Comparison of ENCODE assay signal across 10 mouse cellular contexts in genomic region chr15:98153625-98154024, GRCm38 (mm10). TPM values are rescaled to one million over a fixed set of nuclear protein-coding genes. Genes with fewer than 3 reads are reported as not detected.
DNase-seq lines count a peak whose midpoint lies in the region; ATAC-seq lines count a peak whose summit lies in the region.
"Had no signal": no experiment of that assay in that cellular context is flagged by ENCODE, and none has a peak within 500 bp of the region (broad histone marks: within the 10 kb centered on the region; RNA-seq: fewer than 3 reads in every experiment).

No protein-coding gene starts in this region.

- H3K36me3 ChIP-seq in midbrain, embryonic 11.5 days (ENCODE audit: control insufficient read depth, insufficient read depth, low read length): no peaks in the 10 kb centered on the region
- no peaks in the 10 kb centered on the region for H3K36me3 ChIP-seq in midbrain, embryonic 15.5 days (replicated peaks)
- H3K36me3 ChIP-seq: liver, embryonic 15.5 days had no signal

- no peaks in the 10 kb centered on the region for H3K4me1 ChIP-seq in midbrain, embryonic 11.5 days (ENCODE audit: control insufficient read depth, insufficient read depth, low read length)
- H3K4me1 ChIP-seq in midbrain, embryonic 15.5 days: no peaks in the 10 kb centered on the region
- H3K4me1 ChIP-seq: liver, embryonic 15.5 days had no signal

- 0 out of 2 replicates have a peak, but pooled peaks have one; percentile 16 for ATAC-seq in midbrain, embryonic 11.5 days (ENCODE audit: low FRiP score)
- no peak for ATAC-seq in midbrain, embryonic 15.5 days (replicated peaks)
- ATAC-seq in common myeloid progenitor, adult 5-6 weeks (replicated peaks; ENCODE audit: low read depth, poor library complexity, severe bottlenecking): peak; percentile 89

- no peaks in the 10 kb centered on the region for H3K27me3 ChIP-seq in midbrain, embryonic 11.5 days (ENCODE audit: control insufficient read depth, insufficient read depth, low read length)
- H3K27me3 ChIP-seq in midbrain, embryonic 15.5 days (replicated peaks): no peaks in the 10 kb centered on the region
- H3K27me3 ChIP-seq: liver, embryonic 15.5 days had no signal

- no peak overlapping the region for H3K4me3 ChIP-seq in midbrain, embryonic 11.5 days (ENCODE audit: low read depth, low read length)
- H3K4me3 ChIP-seq in midbrain, embryonic 15.5 days: no peak overlapping the region
- H3K4me3 ChIP-seq: liver, embryonic 15.5 days had no signal

- H3K27ac ChIP-seq in midbrain, embryonic 11.5 days (ENCODE audit: low read depth, low read length): no peak overlapping the region
- H3K27ac ChIP-seq in midbrain, embryonic 15.5 days: no peak overlapping the region
- H3K27ac ChIP-seq: liver, embryonic 15.5 days had no signal

- no peak overlapping the region for H3K9ac ChIP-seq in midbrain, embryonic 11.5 days (ENCODE audit: low read length)
- H3K9ac ChIP-seq in midbrain, embryonic 15.5 days: no peak overlapping the region
- H3K9ac ChIP-seq: liver, embryonic 15.5 days had no signal

- peak; percentile 37 to 45 for DNase-seq in cerebellum, postnatal 14 days
- no peak for DNase-seq in cerebellum, adult 11-12 months
- peak; percentile 91 for DNase-seq in midbrain, embryonic 11.5 days (ENCODE audit: low spot score, missing footprints)
- peak; percentile 51 for DNase-seq in lung, postnatal 10 days
- DNase-seq in frontal cortex, postnatal 14 days (ENCODE audit: low spot score in 2 of 2): no peak
- DNase-seq in urinary bladder, postnatal 25 days (ENCODE audit: low spot score): no peak

- no peaks in the 10 kb centered on the region for H3K9me3 ChIP-seq in midbrain, embryonic 11.5 days (ENCODE audit: control insufficient read depth, low read length)
- H3K9me3 ChIP-seq in midbrain, embryonic 15.5 days: no peaks in the 10 kb centered on the region
- H3K9me3 ChIP-seq: liver, embryonic 15.5 days had no signal

- no peak overlapping the region for H3K4me2 ChIP-seq in midbrain, embryonic 11.5 days
- H3K4me2 ChIP-seq in midbrain, embryonic 15.5 days: no peak overlapping the region
- H3K4me2 ChIP-seq: liver, embryonic 15.5 days had no signal

- WGBS in midbrain, embryonic 11.5 days: 34% methylated on average over 3 of the region's 3 CpGs
- WGBS in midbrain, embryonic 15.5 days: 31% methylated on average over 3 of the region's 3 CpGs

RNA-seq across cellular contexts. Expression of gene Asb8, which starts 11.8 kb away (rescaled TPM):
- polyA plus RNA-seq in midbrain, embryonic 11.5 days (2014; fragmentation: Nextera tagmentation; extraction: Ambion mirVana): 44.4 and 49.4 TPM in 2 replicates
- polyA plus RNA-seq in midbrain, embryonic 15.5 days (2015; fragmentation: Nextera tagmentation; extraction: Ambion mirVana): 60.5 and 63.3 TPM in 2 replicates
- 17.7 and 21.9 TPM in 2 replicates for total RNA-seq in common myeloid progenitor, adult 5-6 weeks (2017)

RNA-seq across cellular contexts. Expression of gene Ccdc184, which starts 13.3 kb away (rescaled TPM):
- 12.7 TPM in 2 replicates for polyA plus RNA-seq in midbrain, embryonic 11.5 days (2014; fragmentation: Nextera tagmentation; extraction: Ambion mirVana)
- polyA plus RNA-seq in midbrain, embryonic 15.5 days (2015; fragmentation: Nextera tagmentation; extraction: Ambion mirVana): 113 and 118 TPM in 2 replicates
- not detected in 2 replicates for total RNA-seq in common myeloid progenitor, adult 5-6 weeks (2017)

RNA-seq across cellular contexts. Expression of gene Olfr288, which starts 41.7 kb away (rescaled TPM):
- not detected in 2 replicates for polyA plus RNA-seq in midbrain, embryonic 11.5 days (2014; fragmentation: Nextera tagmentation; extraction: Ambion mirVana)
- not detected in 2 replicates for polyA plus RNA-seq in midbrain, embryonic 15.5 days (2015; fragmentation: Nextera tagmentation; extraction: Ambion mirVana)
- not detected in 2 replicates for total RNA-seq in common myeloid progenitor, adult 5-6 weeks (2017)
- total RNA-seq: adrenal gland, postnatal 36 days had no signal
- polyA plus RNA-seq: liver, embryonic 15.5 days had no signal

Comparison
In these comparisons a context has a peak if more than half of its experiments do, and no peak if none do; other contexts are left out.
1. DNase-seq: peak in cerebellum, postnatal 14 days (2 of 2), midbrain, embryonic 11.5 days (single experiment) and lung, postnatal 10 days (single experiment); none in cerebellum, adult 11-12 months (single experiment), frontal cortex, postnatal 14 days (0 of 2) and urinary bladder, postnatal 25 days (single experiment).